Mouse (Mus musculus): ENCODE results near the gene Acat2.
"Not testable (repeated sequence)": the region's sequence is repeated elsewhere in the genome, so short reads cannot be mapped to it uniquely, and the experiment has no call there.

Acat2 gene

DNA sequence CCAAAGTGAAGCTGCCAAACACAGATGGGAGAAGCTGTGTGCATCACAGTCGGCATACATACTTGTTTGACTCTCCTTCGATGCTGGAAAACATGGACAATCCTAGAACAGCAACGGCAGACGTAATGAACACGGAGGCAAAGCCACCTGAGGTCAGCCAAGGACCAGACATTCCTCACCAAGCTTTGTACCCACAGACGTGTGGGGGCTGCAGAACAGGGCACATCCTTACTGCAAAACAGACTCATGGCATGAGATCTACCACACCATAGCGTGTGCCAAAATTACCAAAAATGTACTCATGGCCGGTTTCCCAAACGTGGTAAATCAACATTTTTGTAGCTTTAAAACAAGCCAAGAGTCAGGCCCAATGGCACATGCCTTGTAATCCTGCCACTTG lies 54.1 kb downstream of the Acat2 start:
- no peak for DNase-seq (ENCODE audit: low spot score)

DNA sequence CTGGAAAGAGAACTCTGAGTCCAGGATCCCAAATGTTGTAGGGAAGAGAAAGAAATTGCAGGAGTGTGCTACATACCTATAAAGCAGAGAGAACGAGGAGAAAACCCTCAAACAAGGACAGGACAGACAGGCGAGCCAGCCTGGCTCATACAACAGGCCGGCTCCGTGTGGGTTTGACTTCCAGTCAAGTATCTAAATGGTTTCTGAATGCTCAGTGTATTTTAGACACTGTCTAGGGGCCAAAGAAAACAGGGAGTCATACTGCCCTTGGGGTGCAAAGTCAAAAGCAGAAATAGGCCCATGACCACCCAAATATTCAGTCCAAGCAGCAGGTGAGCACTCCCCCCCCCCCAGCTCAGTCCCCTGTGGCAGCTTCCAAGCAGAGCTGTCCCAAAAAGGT lies 54.7 kb downstream of the Acat2 start:
- DNase-seq (ENCODE audit: low spot score), result no peak

DNA sequence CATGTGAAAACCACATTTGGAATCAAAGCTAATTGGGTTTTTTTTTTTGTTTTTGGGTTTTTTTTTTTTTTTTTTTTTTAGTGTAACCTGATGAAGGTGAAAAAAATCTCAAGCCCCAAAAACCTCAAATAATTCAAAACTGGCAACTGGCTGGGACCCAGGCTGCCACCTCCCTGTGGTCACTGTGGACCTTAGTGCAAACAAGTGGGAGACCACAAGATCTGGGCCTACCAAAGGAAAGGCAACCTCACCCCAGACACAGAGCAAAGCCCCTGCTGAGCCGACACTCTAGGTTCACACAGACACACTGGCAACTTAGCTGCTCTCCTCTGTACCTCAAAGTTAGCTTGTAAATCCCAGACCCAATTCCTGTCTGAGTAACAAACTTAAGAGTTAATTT lies 56.2 kb downstream of the Acat2 start:
- DNase-seq (ENCODE audit: low spot score), result no peak

DNA sequence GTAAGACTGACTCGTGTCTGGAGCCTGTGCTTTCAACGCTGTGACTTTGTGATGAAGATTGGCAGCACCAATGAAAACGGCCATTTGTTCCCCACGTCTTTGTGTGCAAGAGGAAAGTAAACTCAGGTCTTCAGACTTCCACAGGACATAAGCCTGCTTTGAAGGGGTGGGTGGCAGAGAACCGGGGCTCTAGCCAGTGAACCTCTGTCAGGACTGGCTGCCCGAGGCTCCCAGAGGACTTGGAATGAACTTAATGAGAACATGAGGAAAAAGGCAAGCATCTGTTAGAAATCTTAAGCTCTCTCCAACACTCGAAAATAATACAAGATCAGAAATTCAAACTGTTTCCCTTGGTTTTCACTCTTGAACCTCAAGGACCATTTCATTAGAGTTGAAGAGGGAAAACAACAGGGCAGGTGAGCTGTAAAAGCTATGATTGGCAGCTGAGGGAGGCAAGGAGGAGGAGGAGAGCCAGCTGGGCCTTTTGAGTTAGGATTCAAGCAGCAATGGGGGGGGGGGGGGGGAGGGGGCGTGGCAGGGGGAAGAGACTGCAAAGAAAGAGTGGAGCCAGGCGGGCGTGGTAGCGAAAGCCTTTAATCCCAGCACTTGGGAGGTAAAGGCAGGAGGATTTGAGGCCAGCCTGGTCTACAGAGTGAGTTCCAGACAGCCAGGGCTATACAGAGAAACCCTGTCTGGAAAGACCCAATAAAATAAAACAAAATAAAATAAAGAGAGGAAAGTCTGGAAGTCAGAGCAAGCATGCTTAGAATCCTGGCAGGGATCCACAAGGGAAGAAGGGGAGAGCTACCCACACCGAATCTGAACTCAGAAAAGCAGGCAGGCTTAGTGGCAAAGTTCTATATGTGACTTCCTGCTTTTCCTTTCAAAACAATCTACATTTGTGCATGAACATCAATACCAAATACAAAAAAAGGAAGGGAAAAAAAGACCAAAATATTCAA lies 56.9 kb downstream of the Acat2 start:
- DNase-seq (ENCODE audit: low spot score), result no peak

DNA sequence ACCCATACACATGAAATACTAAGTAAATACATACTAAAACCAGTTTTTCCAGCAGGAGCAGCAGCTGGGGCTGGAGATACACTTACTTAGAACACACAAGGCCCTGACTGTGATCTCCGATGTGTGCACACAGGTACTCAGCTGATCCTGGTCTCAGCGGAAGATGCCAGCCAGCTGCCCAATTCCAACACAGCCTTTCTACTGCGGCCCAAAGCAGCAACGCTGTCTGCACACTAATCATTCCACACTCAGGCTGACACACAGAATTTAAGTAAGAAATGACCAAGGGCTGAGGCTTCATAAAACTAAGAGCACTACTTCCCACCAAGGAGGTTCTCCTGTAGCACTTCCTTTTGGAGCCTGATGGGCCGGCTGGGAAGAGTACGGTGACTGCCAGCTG lies 58.3 kb downstream of the Acat2 start:
- no peak for DNase-seq (ENCODE audit: low spot score)

DNA sequence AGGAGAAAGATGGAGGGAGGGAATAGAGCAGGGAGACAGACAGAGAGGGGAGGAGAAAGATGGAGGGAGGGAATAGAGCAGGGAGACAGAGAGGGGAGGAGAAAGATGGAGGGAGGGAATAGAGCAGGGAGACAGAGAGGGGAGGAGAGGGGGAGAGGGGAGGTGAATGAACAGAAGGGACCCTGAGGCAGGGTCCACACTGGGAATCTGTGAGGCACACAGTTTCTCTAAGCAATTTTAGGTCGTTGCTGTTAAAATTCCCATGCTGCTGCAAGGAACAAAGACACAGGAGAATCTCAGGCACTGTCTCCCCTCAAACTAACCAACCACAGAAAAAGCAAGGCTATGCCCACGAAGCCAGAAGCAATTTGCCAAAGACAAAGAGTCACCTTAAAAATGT lies 61.9 kb downstream of the Acat2 start:
- DNase-seq (ENCODE audit: low spot score), result not testable (repeated sequence)

DNA sequence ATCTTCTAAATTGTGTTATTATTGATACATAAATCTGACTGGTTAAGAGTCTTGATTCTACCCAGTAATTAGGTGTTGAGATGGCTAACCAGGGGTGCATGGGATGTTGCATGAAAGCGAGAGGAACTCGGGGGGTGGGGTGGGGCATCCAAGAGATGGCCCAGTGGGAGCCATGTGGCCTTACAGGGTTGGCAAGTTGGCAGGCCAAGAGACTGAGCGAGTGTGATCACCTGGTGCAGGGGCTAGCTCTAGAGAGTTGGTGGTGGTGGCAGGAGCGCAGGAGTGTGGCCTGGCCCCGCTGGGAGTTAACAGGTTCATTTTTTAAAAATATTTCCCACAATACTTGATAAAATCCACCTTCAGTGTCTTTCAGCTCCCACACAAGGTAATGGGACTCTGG lies 62.9 kb downstream of the Acat2 start:
- DNase-seq (ENCODE audit: low spot score), result no peak
